Mouse (Mus musculus): ENCODE measurements around the gene Galnt12. TPM values are rescaled to one million over a fixed set of nuclear protein-coding genes. Genes with fewer than 3 reads are reported as not detected.

The Galnt12 gene
- polyA plus RNA-seq, 1 experiment from 2014 or later = 3.2 TPM

GRCm38 (mm10) chr4:47161756-47162587 lies 70.3 kb downstream of the Galnt12 start:
- no peak overlapping the region for H3K4me3 ChIP-seq
- 61% methylated on average over 12 of the region's 12 CpGs for WGBS
- no peaks in the 10 kb centered on the region for H3K36me3 ChIP-seq
- H3K4me2 ChIP-seq = no peak overlapping the region
- H3K9ac ChIP-seq = no peak overlapping the region
- H3K4me1 ChIP-seq = peaks cover 8% of the 10 kb centered on the region; the same call in 1 of the 2 replicates
- no peak for ATAC-seq (ENCODE audit: insufficient number of reproducible peaks, insufficient read depth, low FRiP score, low TSS enrichment, low read depth)
- no peaks in the 10 kb centered on the region for H3K27me3 ChIP-seq
- H3K9me3 ChIP-seq = no peaks in the 10 kb centered on the region
- H3K27ac ChIP-seq = no peak overlapping the region

GRCm38 (mm10) chr4:47172314-47172713 lies 80.6 kb downstream of the Galnt12 start:
- WGBS = 68% methylated on average over 1 of the region's 1 CpGs
- Histone ChIP-seq H3K4me1 (no peaks in the 10 kb centered on the region), H3K4me3 (no peak overlapping the region), H3K9ac (no peak overlapping the region), H3K4me2 (no peak overlapping the region), H3K9me3 (no peaks in the 10 kb centered on the region), H3K36me3 (no peaks in the 10 kb centered on the region), H3K27ac (no peak overlapping the region), H3K27me3 (no peaks in the 10 kb centered on the region)
- no peak for ATAC-seq (ENCODE audit: insufficient number of reproducible peaks, insufficient read depth, low FRiP score, low TSS enrichment, low read depth)

Other genes with a start within 250 kb of the Galnt12 start
- gene Gabbr2, start 100.0 kb upstream of the Galnt12 start, polyA plus RNA-seq (2015; fragmentation: Nextera tagmentation; extraction: Ambion mirVana) = 0.20 and 0.30 TPM in 2 replicates
- gene Anks6, start 34.5 kb upstream of the Galnt12 start, polyA plus RNA-seq (2015; fragmentation: Nextera tagmentation; extraction: Ambion mirVana) = 5.3 and 6.0 TPM in 2 replicates
- 18.3 and 19.3 TPM in 2 replicates for gene Col15a1, start 116.3 kb downstream of the Galnt12 start, polyA plus RNA-seq (2015; fragmentation: Nextera tagmentation; extraction: Ambion mirVana)